Mouse (Mus musculus) mesoderm, embryonic 11.5 days (tissue): Measurements from ENCODE around the gene Nap1l1.

Experiments
- DNase-seq: peaks from one replicate; pipeline ENCODE4 v3.0.0-alpha.2; 2012; ENCODE audit warnings: low read depth, low spot score

Gene Nap1l1

DNA sequence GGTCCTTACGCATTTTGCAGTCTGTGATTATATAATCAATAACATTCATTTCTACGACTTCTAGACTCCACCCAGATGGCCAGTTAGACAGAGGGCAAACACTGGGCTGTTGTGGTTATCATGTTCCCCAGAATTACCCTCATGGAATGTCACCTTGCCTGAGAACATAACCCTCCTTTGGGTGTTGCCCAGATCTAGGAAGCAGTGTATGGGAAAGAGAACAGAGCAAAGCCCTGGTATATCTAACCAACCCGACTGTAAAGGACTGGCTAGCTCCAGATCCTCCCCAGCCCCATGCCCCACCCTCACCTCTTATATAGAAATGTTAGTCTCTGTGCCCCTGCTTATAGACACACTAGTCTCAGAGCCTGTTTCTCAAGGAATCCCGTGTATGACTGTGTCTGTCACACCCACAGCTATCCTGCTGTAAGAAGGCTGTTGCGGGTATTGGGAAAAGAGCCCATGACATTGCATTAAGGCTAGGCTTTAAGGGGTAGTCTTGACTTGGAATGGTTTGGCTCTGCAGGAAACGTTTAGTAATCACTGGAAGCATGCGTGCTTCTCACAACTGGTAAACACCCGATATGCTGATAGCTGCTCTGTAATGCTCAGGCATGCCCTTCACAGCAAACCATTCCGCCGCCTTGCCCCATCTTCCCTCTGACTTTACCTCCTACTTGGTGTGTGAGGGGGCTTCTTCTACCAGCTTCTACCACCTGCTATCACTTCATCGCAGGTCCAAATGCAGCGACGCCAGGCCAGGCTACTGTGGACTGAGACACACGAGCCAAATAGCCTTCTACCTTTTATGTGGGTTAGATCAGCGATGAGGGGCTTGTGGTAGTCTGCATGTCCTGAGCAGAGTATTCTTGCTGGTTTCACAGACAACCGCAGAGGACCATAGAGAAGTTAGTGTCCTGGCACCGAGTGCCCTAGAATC lies 42.3 kb downstream of the Nap1l1 start:
- no peak for DNase-seq

GRCm38 (mm10) chr10:111516172-111516588 lies 43.2 kb downstream of the Nap1l1 start:
- no peak for DNase-seq

- no peak for DNase-seq
Observed at GRCm38 (mm10) chr10:111516804-111517436, 43.9 kb downstream of the Nap1l1 start.

GRCm38 (mm10) chr10:111518350-111518749 lies 45.3 kb downstream of the Nap1l1 start:
- no peak for DNase-seq

- no peak for DNase-seq
Observed at GRCm38 (mm10) chr10:111519620-111520370, 46.8 kb downstream of the Nap1l1 start.

DNA sequence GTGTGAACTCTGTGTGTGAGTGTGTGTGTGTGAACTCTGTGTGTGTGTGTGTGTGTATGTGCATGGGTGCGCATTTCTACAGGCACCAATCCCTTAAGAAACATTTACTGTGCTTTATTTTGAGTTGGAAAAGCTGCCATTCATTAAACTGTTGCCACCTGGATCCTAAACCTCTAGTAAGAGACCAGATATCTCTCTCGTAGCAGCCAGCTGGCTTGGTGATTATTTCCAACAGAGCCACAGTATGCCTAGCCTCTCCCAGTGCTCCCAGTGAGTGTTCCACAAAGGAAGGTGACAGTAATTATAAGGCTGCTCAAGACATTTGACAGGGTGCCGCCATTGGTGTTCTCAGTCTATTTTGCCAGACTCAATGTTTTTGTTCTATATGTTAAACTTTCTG lies 47.6 kb downstream of the Nap1l1 start:
- no peak for DNase-seq

- no peak for DNase-seq
Observed at GRCm38 (mm10) chr10:111521636-111522035, 48.6 kb downstream of the Nap1l1 start.

- no peak for DNase-seq
Observed at GRCm38 (mm10) chr10:111522230-111522629, 49.2 kb downstream of the Nap1l1 start.

DNA sequence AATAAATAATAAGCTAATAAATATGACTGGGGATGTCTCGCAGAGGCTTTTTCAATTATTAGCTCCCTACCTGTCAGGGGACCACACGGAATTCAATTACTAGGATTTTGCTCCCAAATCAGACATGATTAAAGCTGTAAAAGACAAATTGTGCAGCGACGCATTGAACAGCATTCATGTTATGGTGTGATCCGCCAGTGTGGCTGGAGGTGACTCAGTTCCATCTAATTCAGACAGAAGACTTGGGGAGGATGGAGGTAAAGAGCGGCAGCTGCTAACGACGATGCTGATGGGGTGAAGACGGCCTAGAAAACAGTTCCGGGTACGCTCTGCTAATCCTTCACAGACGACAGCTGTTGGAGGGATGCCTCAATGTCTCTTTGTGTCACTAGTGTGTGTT lies 50.9 kb downstream of the Nap1l1 start:
- no peak for DNase-seq

DNA sequence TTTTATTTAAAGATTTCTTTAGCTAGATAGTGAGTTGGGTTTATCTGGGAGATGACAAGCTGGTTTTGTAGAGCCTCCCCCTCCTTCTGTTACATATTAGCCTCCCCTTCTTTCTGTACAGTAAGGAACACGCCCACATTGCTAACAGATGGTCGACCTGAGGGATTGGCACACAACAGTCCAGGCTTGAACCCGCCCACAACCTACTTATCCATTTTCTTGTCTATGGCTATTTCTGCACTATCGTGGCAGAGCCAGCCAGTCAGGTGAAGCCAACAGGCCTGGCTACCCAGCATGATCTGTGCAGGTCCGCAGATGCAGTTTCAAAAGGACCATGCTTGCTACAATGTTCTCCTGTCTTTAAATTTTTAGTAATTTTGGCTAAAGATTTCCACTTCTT lies 54.0 kb downstream of the Nap1l1 start:
- no peak for DNase-seq

- DNase-seq: no peak
Observed at GRCm38 (mm10) chr10:111527613-111528012, 54.6 kb downstream of the Nap1l1 start.

DNA sequence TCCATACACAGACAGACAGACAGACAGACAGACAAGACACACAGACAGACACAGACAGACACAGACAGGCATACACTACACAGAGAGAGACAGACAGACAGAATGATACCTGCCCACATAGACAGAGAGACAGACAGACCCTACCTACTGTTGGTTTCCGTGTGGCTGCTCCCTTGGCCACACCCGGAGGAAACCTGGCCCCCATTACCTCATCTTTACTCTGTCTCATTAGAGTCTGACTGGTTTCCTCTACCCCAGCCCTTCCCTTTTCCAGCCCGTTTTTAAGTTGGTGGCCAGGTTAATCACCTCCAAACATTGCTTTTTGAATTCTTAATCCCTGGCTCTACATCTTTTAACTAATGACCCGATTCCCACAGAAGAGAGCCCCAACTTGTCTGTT lies 55.3 kb downstream of the Nap1l1 start:
- no peak for DNase-seq

DNA sequence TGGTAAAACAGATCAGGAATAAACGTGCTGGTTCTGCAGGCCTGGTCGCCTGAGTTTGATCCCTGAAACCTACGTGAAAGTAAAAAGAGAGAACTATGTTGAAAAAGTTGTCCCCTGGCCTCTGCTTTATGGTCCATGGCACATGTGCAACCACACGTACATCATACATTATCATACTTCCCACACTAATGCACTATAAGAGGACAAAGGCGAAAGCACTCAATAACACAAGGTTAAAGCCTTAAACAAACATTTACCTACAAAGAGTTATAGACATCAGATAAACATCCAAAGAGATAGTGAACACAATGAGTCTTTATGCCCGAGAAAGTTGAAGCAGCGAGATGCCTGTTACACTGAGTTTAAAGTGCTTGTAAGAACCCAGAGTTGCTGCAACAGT lies 57.4 kb downstream of the Nap1l1 start:
- no peak for DNase-seq

GRCm38 (mm10) chr10:111534691-111535090 lies 61.7 kb downstream of the Nap1l1 start:
- no peak for DNase-seq

- no peak for DNase-seq
Observed at GRCm38 (mm10) chr10:111537410-111537809, 64.4 kb downstream of the Nap1l1 start.

GRCm38 (mm10) chr10:111539724-111540324 lies 66.8 kb downstream of the Nap1l1 start:
- peak; percentile 69 for DNase-seq

- DNase-seq: no peak
Observed at GRCm38 (mm10) chr10:111540678-111541077, 67.7 kb downstream of the Nap1l1 start.

DNA sequence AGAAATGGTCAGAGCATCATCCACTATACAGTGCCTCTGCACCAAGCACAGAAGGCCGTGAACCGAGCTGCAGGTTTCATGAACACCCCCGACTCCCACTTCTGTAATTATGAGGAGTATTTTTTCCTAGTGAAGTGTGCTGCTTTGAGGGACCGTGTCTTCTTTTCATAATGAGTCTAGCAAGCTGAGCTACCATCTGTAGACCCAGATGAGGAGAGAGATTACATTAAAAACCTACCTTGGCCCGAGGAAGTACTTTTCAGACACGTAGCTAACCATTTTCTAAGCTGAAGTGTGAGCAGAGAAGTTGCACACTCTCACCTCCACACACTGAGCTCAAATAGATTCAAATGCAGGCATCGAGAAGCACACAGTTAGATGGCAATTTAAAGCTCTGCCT lies 70.1 kb downstream of the Nap1l1 start:
- no peak for DNase-seq

GRCm38 (mm10) chr10:111543781-111544260 lies 70.8 kb downstream of the Nap1l1 start:
- peak; percentile 54 for DNase-seq

DNA sequence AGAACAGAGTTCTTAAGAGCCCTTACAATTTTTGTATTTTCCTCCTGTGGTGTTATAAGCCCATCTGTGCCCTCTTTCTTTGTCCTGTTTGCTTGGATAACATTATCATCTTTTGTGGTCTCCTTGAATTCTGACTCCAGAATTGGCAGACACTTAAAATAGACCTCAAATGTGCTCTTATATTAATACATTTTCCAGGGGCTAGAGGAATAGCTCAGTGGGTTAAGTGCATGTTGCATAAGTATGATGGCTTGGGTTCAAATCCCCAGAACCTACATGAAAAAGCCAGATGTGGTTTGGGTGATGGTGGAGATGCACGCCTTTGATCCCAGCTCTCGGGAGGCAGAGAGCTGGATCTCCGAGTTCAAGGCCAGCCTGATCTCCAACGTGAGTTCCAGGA lies 71.3 kb downstream of the Nap1l1 start:
- no peak for DNase-seq

GRCm38 (mm10) chr10:111545648-111546047 lies 72.6 kb downstream of the Nap1l1 start:
- no peak for DNase-seq
